Mouse (Mus musculus) hindbrain, embryonic 16.5 days (tissue): ENCODE measurements around the gene Pde4a. TPM values are rescaled to one million over a fixed set of nuclear protein-coding genes. Genes with fewer than 3 reads are reported as not detected.
"Not testable (repeated sequence)": the region's sequence is repeated elsewhere in the genome, so short reads cannot be mapped to it uniquely, and the experiment has no call there.

ENCODE experiments used
- ATAC-seq: fragments of 200-750 bp; cut with Nextera tagmentation; 2 replicates; pipeline ENCODE4 v1.8.0; 2017; ENCODE audit warnings: moderate TSS enrichment, moderate library complexity
- H3K27ac ChIP-seq: fragments of 300-500 bp; sonication (generic); 2 replicates; pipeline ENCODE4 v1.5.1; 2014; ENCODE audit warnings: low read depth, mild to moderate bottlenecking, control low read depth, low read length, moderate library complexity
- H3K27me3 ChIP-seq: fragments of 300-500 bp; sonication (generic); replicated peaks from 2 replicates; pipeline ENCODE4 v1.6.1; 2014; ENCODE audit warnings: low read length; ENCODE audit not compliant: control insufficient read depth, insufficient read depth
- H3K36me3 ChIP-seq: fragments of 300-500 bp; sonication (generic); 2 replicates; pipeline ENCODE4 v1.6.1; 2014; ENCODE audit warnings: mild to moderate bottlenecking, low read length, moderate library complexity, mixed read lengths; ENCODE audit not compliant: control insufficient read depth, insufficient read depth
- H3K4me1 ChIP-seq: fragments of 300-500 bp; sonication (generic); 2 replicates; pipeline ENCODE4 v1.6.1; 2014; ENCODE audit warnings: low read depth, low read length; ENCODE audit not compliant: control insufficient read depth, insufficient read depth
- H3K4me2 ChIP-seq: fragments of 300-500 bp; sonication (generic); 2 replicates; pipeline ENCODE4 v1.6.1; 2014; ENCODE audit warnings: mild to moderate bottlenecking, low read length, control low read depth, moderate library complexity
- H3K4me3 ChIP-seq: fragments of 300-500 bp; sonication (generic); 2 replicates; pipeline ENCODE4 v1.5.1; 2014; ENCODE audit warnings: mild to moderate bottlenecking, low read length, control low read depth, moderate library complexity
- H3K9ac ChIP-seq: fragments of 300-500 bp; sonication (generic); 2 replicates; pipeline ENCODE4 v1.6.1; 2014; ENCODE audit warnings: low read depth, mild to moderate bottlenecking, control low read depth, low read length, moderate library complexity
- H3K9me3 ChIP-seq: fragments of 300-500 bp; sonication (generic); 2 replicates; pipeline ENCODE4 v1.6.1; 2014; ENCODE audit warnings: mild to moderate bottlenecking, low read length, moderate library complexity; ENCODE audit not compliant: control insufficient read depth
- WGBS: fragments of 180-500 bp; shearing (Covaris S2); extraction: QIAGEN DNeasy Blood & Tissue Kit; methylation state at CpG from one replicate; pipeline ENCODE4 v1.1.7; 2014; 5-methylcytosine and 5-hydroxymethylcytosine counted together
- polyA plus RNA-seq: library from polyadenylated mRNA; unstranded; fragments of >200 nt; fragmentation: Nextera tagmentation; extraction: Ambion mirVana; gene quantifications from 2 replicates; pipeline ENCODE4 v1.2.1, GENCODE M21; 2015

Pde4a gene
- polyA plus RNA-seq, 1 experiment from 2014 or later, result 50.5 TPM

DNA sequence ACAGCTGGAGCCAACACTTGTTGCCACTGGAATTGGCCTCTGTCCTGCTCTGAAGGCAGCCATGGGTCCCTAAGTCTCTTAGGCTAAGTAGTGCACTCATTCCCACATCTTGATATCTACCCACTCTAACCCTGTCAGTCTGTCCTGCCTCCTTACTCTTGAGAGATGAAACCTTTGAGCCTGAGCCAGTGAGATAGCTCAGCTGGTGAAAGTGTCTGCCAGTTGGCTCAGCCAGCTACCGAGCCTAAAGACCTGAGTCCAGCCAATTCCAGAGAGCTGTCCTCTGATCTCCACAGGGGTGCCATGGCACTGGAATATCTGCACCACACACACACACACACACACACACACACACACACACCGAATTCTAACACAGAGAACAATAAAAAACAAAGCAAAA lies 85.0 kb downstream of the Pde4a start:
- Histone ChIP-seq H3K27me3 (peaks cover 41% of the 10 kb centered on the region), H3K36me3 (no peaks in the 10 kb centered on the region), H3K4me3 (no peak overlapping the region), H3K9ac (no peak overlapping the region), H3K27ac (no peak overlapping the region), H3K4me2 (no peak overlapping the region), H3K4me1 (peaks cover 3% of the 10 kb centered on the region; the same call in 1 of the 2 replicates), H3K9me3 (no peaks in the 10 kb centered on the region)
- 49% methylated on average over 2 of the region's 2 CpGs for WGBS
- ATAC-seq, result no peak

DNA sequence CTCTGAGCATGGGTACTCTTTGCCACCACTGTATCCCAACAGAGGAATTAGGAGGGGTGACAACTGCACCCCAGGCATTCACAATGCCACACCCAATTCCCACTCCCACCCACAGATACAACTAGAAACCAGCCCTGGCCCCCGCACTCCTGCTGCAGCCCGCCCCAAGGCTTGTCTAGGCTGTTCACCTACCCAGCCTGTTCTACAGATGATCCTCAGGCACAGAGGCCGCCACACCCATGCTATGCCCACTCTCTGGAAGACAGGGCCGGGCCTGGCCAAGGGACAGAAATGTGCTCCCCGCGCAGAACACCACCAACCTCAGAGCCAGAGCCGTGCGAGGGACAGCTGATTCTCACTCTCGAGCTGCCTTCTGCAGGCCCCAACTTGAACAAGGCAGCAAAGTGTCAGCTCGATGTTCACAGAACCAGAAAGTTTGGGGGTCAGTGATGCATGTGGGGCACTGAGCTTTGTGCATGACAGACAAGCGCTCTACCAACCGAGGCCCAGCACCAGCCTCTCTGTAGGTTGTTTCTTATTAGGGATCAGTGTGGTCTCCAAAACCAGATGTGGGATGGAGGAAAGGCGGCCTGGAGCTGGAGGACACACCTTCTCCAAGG lies 85.7 kb downstream of the Pde4a start:
- Histone ChIP-seq H3K9me3 (no peaks in the 10 kb centered on the region), H3K4me3 (no peak overlapping the region), H3K27me3 (peaks cover 35% of the 10 kb centered on the region), H3K27ac (no peak overlapping the region), H3K4me2 (no peak overlapping the region), H3K36me3 (no peaks in the 10 kb centered on the region), H3K4me1 (peaks cover 3% of the 10 kb centered on the region; the same call in 1 of the 2 replicates), H3K9ac (no peak overlapping the region)
- ATAC-seq, result no peak; the same call in 1 of the 2 replicates
- WGBS, result 67% methylated on average over 13 of the region's 13 CpGs

DNA sequence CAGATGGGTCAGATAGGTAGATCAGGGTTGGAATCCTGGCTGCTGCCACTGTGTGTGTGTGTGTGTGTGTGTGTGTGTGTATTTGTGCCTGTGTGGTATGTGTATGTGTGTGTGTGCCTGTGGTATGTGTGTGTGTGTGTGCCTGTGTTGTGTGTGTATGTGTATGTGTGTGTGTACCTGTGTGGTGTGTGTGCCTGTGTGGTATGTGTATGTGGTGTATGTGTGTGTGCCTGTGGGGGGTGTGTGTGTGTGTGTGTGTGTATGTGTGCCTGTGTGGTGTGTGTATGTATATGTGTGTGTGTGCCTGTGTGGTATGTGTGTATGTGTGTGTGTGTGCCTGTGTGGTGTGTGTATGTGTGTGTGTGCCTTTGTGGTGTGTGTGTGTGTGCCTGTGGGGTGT lies 89.2 kb downstream of the Pde4a start:
- Histone ChIP-seq H3K9me3 (no peaks in the 10 kb centered on the region), H3K36me3 (no peaks in the 10 kb centered on the region), H3K4me2 (no peak overlapping the region), H3K27me3 (peaks cover 5% of the 10 kb centered on the region), H3K9ac (no peak overlapping the region), H3K4me3 (no peak overlapping the region), H3K4me1 (no peaks in the 10 kb centered on the region), H3K27ac (no peak overlapping the region)
- no peak for ATAC-seq

DNA sequence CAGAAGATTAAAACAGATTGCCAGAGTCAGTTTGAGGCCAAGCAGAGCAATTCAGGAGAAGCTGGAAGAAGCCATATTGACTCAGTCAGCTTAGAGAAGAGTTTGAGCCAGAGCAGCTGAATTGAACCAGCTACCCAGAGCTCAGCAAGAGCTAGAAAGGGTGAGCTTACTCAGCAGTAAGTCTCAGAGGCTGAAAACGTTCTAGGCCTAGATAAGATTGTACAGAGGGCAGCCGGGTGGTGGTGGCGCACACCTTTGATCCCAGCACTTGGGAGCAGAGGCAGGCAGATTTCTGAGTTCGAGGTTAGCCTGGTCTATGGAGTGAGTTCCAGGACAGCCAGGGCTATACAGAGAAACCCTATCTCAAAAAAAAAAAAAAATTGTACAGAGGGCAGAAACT lies 90.8 kb downstream of the Pde4a start:
- H3K36me3 ChIP-seq, H3K4me2 ChIP-seq, H3K9me3 ChIP-seq, H3K27me3 ChIP-seq, H3K4me3 ChIP-seq, H3K27ac ChIP-seq, H3K4me1 ChIP-seq, ATAC-seq, H3K9ac ChIP-seq: not testable (repeated sequence)
- 83% methylated on average over 4 of the region's 4 CpGs for WGBS

DNA sequence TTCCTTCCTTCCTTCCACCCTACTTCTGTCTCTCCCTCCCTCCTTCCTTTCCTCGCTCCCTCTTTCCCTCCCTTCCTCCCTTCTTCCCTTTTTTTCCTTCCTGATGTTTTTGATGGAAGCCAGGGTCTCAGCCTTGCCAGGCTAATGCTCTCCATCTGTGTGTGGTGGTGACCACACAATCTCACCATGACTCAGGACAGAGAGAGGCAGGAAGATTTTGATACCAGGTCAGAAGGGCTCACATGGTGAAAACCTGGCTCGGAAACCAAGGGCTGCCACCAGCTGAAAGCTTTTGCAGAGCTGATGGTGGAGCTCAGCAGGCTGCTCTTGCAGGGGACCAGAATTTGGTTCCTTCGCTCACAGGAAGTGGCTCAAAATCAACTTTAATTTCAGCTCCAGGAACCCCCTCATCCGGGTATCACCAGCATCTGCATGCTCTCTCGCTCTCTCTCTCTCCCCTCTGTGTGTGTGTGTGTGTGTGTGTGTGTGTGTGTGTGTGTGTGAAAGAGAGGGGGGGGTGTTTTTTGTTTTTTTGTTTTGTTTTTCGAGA lies 95.1 kb downstream of the Pde4a start:
- WGBS, result 78% methylated on average over 6 of the region's 6 CpGs

DNA sequence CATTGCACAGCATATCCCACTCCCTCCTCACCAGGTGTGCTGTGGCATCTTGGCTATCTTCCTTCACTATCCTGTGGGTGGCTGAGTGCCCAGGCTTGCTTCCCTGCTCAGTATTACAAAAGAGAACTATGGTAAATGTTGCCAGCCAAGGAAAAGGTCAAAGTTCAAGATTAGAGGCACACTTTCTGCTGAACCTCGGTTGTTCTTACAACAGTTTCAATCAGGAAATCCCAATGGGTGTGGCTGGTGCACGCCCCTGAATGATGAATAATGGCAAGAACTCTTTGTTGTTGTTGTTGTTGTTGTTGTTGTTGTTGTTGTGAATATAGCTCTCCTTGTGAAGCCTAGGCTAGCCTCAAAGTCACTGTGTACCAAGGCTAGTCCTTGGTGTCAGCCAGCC lies 96.3 kb downstream of the Pde4a start:
- no peak for ATAC-seq
- Histone ChIP-seq H3K36me3 (no peaks in the 10 kb centered on the region), H3K4me3 (no peak overlapping the region), H3K9me3 (no peaks in the 10 kb centered on the region), H3K27ac (no peak overlapping the region), H3K4me1 (peaks cover 18% of the 10 kb centered on the region), H3K9ac (no peak overlapping the region), H3K4me2 (no peak overlapping the region), H3K27me3 (no peaks in the 10 kb centered on the region; the same call in 1 of the 2 replicates)
- 55% methylated on average over 2 of the region's 2 CpGs for WGBS

More for the DNA sequence above, 95.1 kb downstream of the Pde4a start:
- Histone ChIP-seq H3K4me2 (no peak overlapping the region), H3K36me3 (no peaks in the 10 kb centered on the region), H3K4me1 (peaks cover 5% of the 10 kb centered on the region), H3K27me3 (no peaks in the 10 kb centered on the region; the same call in 1 of the 2 replicates), H3K9me3 (no peaks in the 10 kb centered on the region), H3K4me3 (no peak overlapping the region), H3K27ac (no peak overlapping the region), H3K9ac (no peak overlapping the region)
- ATAC-seq, result no peak

Other genes with a start within 250 kb of the Pde4a start
- gene Dnmt1, start 205.8 kb upstream of the Pde4a start, polyA plus RNA-seq, result 49.5 and 64.2 TPM in 2 replicates
- gene S1pr2, start 188.9 kb upstream of the Pde4a start, polyA plus RNA-seq, result 9.5 and 10.3 TPM in 2 replicates
- gene Mrpl4, start 163.0 kb upstream of the Pde4a start, polyA plus RNA-seq, result 112 and 114 TPM in 2 replicates
- 3.4 and 5.3 TPM in 2 replicates for gene Icam1, start 149.7 kb upstream of the Pde4a start, polyA plus RNA-seq
- gene Icam4, start 136.3 kb upstream of the Pde4a start, polyA plus RNA-seq, result 0.27 and 0.29 TPM in 2 replicates
- 2.8 and 3.2 TPM in 2 replicates for gene Icam5, start 133.6 kb upstream of the Pde4a start, polyA plus RNA-seq
- gene Zglp1, start 98.6 kb upstream of the Pde4a start, polyA plus RNA-seq, result 1.5 and 2.1 TPM in 2 replicates
- gene Gm49373, start 92.6 kb upstream of the Pde4a start, polyA plus RNA-seq, result 1.3 and 2.2 TPM in 2 replicates
- gene Fdx1l, start 92.1 kb upstream of the Pde4a start, polyA plus RNA-seq, result 75.2 and 80.8 TPM in 2 replicates
- 1.3 TPM in 2 replicates for gene Gm38431, start 73.7 kb upstream of the Pde4a start, polyA plus RNA-seq
- 25.9 and 35.9 TPM in 2 replicates for gene Raver1, start 73.7 kb upstream of the Pde4a start, polyA plus RNA-seq
- 9.5 and 10.5 TPM in 2 replicates for gene Tyk2, start 34.5 kb upstream of the Pde4a start, polyA plus RNA-seq
- 204 and 211 TPM in 2 replicates for gene Cdc37, start 15.7 kb upstream of the Pde4a start, polyA plus RNA-seq
- gene Keap1, start 73.6 kb downstream of the Pde4a start, polyA plus RNA-seq, result 71.5 and 72.0 TPM in 2 replicates
- 5.5 and 5.7 TPM in 2 replicates for gene S1pr5, start 82.7 kb downstream of the Pde4a start, polyA plus RNA-seq
- 52.6 and 52.8 TPM in 2 replicates for gene Atg4d, start 99.6 kb downstream of the Pde4a start, polyA plus RNA-seq
- gene Kri1, start 122.3 kb downstream of the Pde4a start, polyA plus RNA-seq, result 14.5 and 16.8 TPM in 2 replicates
- gene Cdkn2d, start 125.7 kb downstream of the Pde4a start, polyA plus RNA-seq, result 121 and 138 TPM in 2 replicates
- 2.8 and 2.9 TPM in 2 replicates for gene Ap1m2, start 146.6 kb downstream of the Pde4a start, polyA plus RNA-seq
- gene Slc44a2, start 155.0 kb downstream of the Pde4a start, polyA plus RNA-seq, result 63.9 and 78.0 TPM in 2 replicates
- gene Ilf3, start 202.2 kb downstream of the Pde4a start, polyA plus RNA-seq, result 186 and 210 TPM in 2 replicates
- 50.3 and 53.7 TPM in 2 replicates for gene Qtrt1, start 246.1 kb downstream of the Pde4a start, polyA plus RNA-seq